Mouse (Mus musculus) hindbrain, embryonic 10.5 days (tissue): ENCODE results near the gene Snrnp25. TPM values are rescaled to one million over a fixed set of nuclear protein-coding genes. Genes with fewer than 3 reads are reported as not detected.

Source experiments
- DNase-seq: peaks from one replicate; pipeline ENCODE4 v3.0.0-alpha.2; 2017; ENCODE audit warnings: low spot score
- H3K27ac ChIP-seq: fragments of 300-500 bp; sonication (generic); 2 replicates; pipeline ENCODE4 v1.5.1; 2016; ENCODE audit warnings: mild to moderate bottlenecking, moderate library complexity
- H3K27me3 ChIP-seq: fragments of 300-500 bp; sonication (generic); 2 replicates; pipeline ENCODE4 v1.6.1; 2016; ENCODE audit warnings: mild to moderate bottlenecking; ENCODE audit not compliant: poor library complexity, insufficient read depth, severe bottlenecking
- H3K36me3 ChIP-seq: fragments of 300-500 bp; sonication (generic); 2 replicates; pipeline ENCODE4 v1.6.1; 2016; ENCODE audit warnings: mild to moderate bottlenecking, moderate library complexity
- H3K4me1 ChIP-seq: fragments of 300-500 bp; sonication (generic); replicated peaks from 2 replicates; pipeline ENCODE4 v1.6.1; 2016; ENCODE audit warnings: mild to moderate bottlenecking
- H3K4me3 ChIP-seq: fragments of 300-500 bp; sonication (generic); 2 replicates; pipeline ENCODE4 v1.5.1; 2016; ENCODE audit warnings: mild to moderate bottlenecking, moderate library complexity
- H3K9me3 ChIP-seq: fragments of 300-500 bp; sonication (generic); 2 replicates; pipeline ENCODE4 v1.6.1; 2016; ENCODE audit warnings: mild to moderate bottlenecking, moderate library complexity
- WGBS: fragments of 180-500 bp; shearing (Covaris S2); methylation state at CpG from one replicate; pipeline ENCODE4 v1.1.7; 2016; 5-methylcytosine and 5-hydroxymethylcytosine counted together
- polyA plus RNA-seq: library from polyadenylated mRNA; unstranded; fragments of >200 nt; fragmentation: Nextera tagmentation; extraction: Ambion mirVana; gene quantifications from 2 replicates; pipeline ENCODE4 v1.2.1, GENCODE M21; 2016

Gene Snrnp25
- polyA plus RNA-seq, 1 experiment from 2014 or later, result 97.6 TPM

- no peak for DNase-seq
- Histone ChIP-seq H3K9me3 (no peaks in the 10 kb centered on the region), H3K4me1 (peaks cover 17% of the 10 kb centered on the region; the same call in 1 of the 2 replicates), H3K4me3 (no peak overlapping the region), H3K27me3 (no peaks in the 10 kb centered on the region), H3K36me3 (peaks cover 97% of the 10 kb centered on the region), H3K27ac (peak overlapping the region; percentile 67; the same call in 1 of the 2 replicates)
- WGBS, result 82% methylated on average over 3 of the region's 3 CpGs
Measured at GRCm38 (mm10) chr11:32244064-32244463, 38.8 kb downstream of the Snrnp25 start.

- Histone ChIP-seq H3K4me1 (peaks cover 17% of the 10 kb centered on the region; the same call in 1 of the 2 replicates), H3K27me3 (no peaks in the 10 kb centered on the region), H3K27ac (peak overlapping the region; percentile 67; the same call in 1 of the 2 replicates), H3K9me3 (no peaks in the 10 kb centered on the region), H3K36me3 (peaks cover 98% of the 10 kb centered on the region), H3K4me3 (no peak overlapping the region)
- WGBS, result 86% methylated on average over 1 of the region's 1 CpGs
- no peak for DNase-seq
Measured at GRCm38 (mm10) chr11:32244617-32245016, 39.4 kb downstream of the Snrnp25 start.

- Histone ChIP-seq H3K27ac (0 out of 2 replicates have a peak overlapping the region, but pooled peaks have one; percentile 50), H3K4me3 (no peak overlapping the region), H3K9me3 (no peaks in the 10 kb centered on the region), H3K36me3 (peaks cover 98% of the 10 kb centered on the region), H3K27me3 (no peaks in the 10 kb centered on the region), H3K4me1 (peaks cover 17% of the 10 kb centered on the region; the same call in 1 of the 2 replicates)
- DNase-seq, result no peak
- WGBS, result 92% methylated on average over 6 of the region's 6 CpGs
Measured at GRCm38 (mm10) chr11:32245614-32246013, 40.4 kb downstream of the Snrnp25 start.

GRCm38 (mm10) chr11:32247068-32247467 is 41.9 kb downstream of the Snrnp25 start:
- H3K27ac ChIP-seq, result peak overlapping the region; percentile 30; the same call in 1 of the 2 replicates
- no peaks in the 10 kb centered on the region for H3K9me3 ChIP-seq
- H3K27me3 ChIP-seq, result no peaks in the 10 kb centered on the region
- H3K4me1 ChIP-seq, result peaks cover 17% of the 10 kb centered on the region; the same call in 1 of the 2 replicates
- H3K4me3 ChIP-seq, result no peak overlapping the region
- no peak for DNase-seq
- peaks cover 98% of the 10 kb centered on the region for H3K36me3 ChIP-seq

- Histone ChIP-seq H3K4me3 (no peak overlapping the region), H3K27me3 (no peaks in the 10 kb centered on the region), H3K27ac (no peak overlapping the region), H3K36me3 (peaks cover 98% of the 10 kb centered on the region), H3K9me3 (no peaks in the 10 kb centered on the region), H3K4me1 (peaks cover 11% of the 10 kb centered on the region; the same call in 1 of the 2 replicates)
- WGBS, result 85% methylated on average over 3 of the region's 3 CpGs
- DNase-seq, result no peak
Measured at GRCm38 (mm10) chr11:32248350-32248749, 43.1 kb downstream of the Snrnp25 start.

GRCm38 (mm10) chr11:32250880-32251763 is 45.9 kb downstream of the Snrnp25 start:
- peaks cover 96% of the 10 kb centered on the region for H3K36me3 ChIP-seq
- no peaks in the 10 kb centered on the region for H3K4me1 ChIP-seq
- 0 out of 2 replicates have a peak overlapping the region, but pooled peaks have one; percentile 30 for H3K27ac ChIP-seq
- H3K4me3 ChIP-seq, result no peak overlapping the region
- no peaks in the 10 kb centered on the region for H3K9me3 ChIP-seq
- DNase-seq, result no peak
- WGBS, result 93% methylated on average over 8 of the region's 8 CpGs
- no peaks in the 10 kb centered on the region for H3K27me3 ChIP-seq

- Histone ChIP-seq H3K27ac (no peak overlapping the region), H3K36me3 (peaks cover 81% of the 10 kb centered on the region), H3K4me1 (no peaks in the 10 kb centered on the region), H3K27me3 (no peaks in the 10 kb centered on the region), H3K9me3 (no peaks in the 10 kb centered on the region), H3K4me3 (no peak overlapping the region)
- DNase-seq, result no peak
- 91% methylated on average over 1 of the region's 1 CpGs for WGBS
Measured at GRCm38 (mm10) chr11:32253121-32253520, 47.9 kb downstream of the Snrnp25 start.

GRCm38 (mm10) chr11:32256146-32256545 is 50.9 kb downstream of the Snrnp25 start:
- Histone ChIP-seq H3K9me3 (no peaks in the 10 kb centered on the region), H3K27me3 (no peaks in the 10 kb centered on the region), H3K4me1 (no peaks in the 10 kb centered on the region), H3K4me3 (no peak overlapping the region), H3K27ac (no peak overlapping the region; the same call in 1 of the 2 replicates), H3K36me3 (peaks cover 67% of the 10 kb centered on the region)
- DNase-seq, result no peak
- 93% methylated on average over 1 of the region's 1 CpGs for WGBS

- H3K4me1 ChIP-seq, result no peaks in the 10 kb centered on the region
- WGBS, result 94% methylated on average over 3 of the region's 3 CpGs
- H3K27me3 ChIP-seq, result no peaks in the 10 kb centered on the region
- H3K36me3 ChIP-seq, result peaks cover 65% of the 10 kb centered on the region
- H3K27ac ChIP-seq, result peak overlapping the region; percentile 46
- H3K9me3 ChIP-seq, result no peaks in the 10 kb centered on the region
- DNase-seq, result no peak
- no peak overlapping the region for H3K4me3 ChIP-seq
Measured at GRCm38 (mm10) chr11:32256566-32256965, 51.4 kb downstream of the Snrnp25 start.

Other genes starting within 250 kb of the Snrnp25 start
- 0.10 and 0.20 TPM in 2 replicates for gene 4930524B15Rik, start 239.8 kb upstream of the Snrnp25 start, polyA plus RNA-seq
- gene Nsg2, start 205.0 kb upstream of the Snrnp25 start, polyA plus RNA-seq, result 26.5 and 76.8 TPM in 2 replicates
- gene Il9r, start 5.1 kb upstream of the Snrnp25 start, polyA plus RNA-seq, result not detected in 2 replicates
- 31.3 and 32.9 TPM in 2 replicates for gene Rhbdf1, start 16.9 kb downstream of the Snrnp25 start, polyA plus RNA-seq
- gene Mpg, start 21.1 kb downstream of the Snrnp25 start, polyA plus RNA-seq, result 34.2 and 36.3 TPM in 2 replicates
- gene Nprl3, start 62.3 kb downstream of the Snrnp25 start, polyA plus RNA-seq, result 41.1 and 45.6 TPM in 2 replicates
- 3,492 and 3,546 TPM in 2 replicates for gene Hba-x, start 71.0 kb downstream of the Snrnp25 start, polyA plus RNA-seq
- 2,485 and 2,589 TPM in 2 replicates for gene Hba-a1, start 78.1 kb downstream of the Snrnp25 start, polyA plus RNA-seq
- gene Hbq1b, start 81.5 kb downstream of the Snrnp25 start, polyA plus RNA-seq, result 6.2 and 6.4 TPM in 2 replicates
- 4,383 and 4,938 TPM in 2 replicates for gene Hba-a2, start 91.1 kb downstream of the Snrnp25 start, polyA plus RNA-seq
- not detected in 2 replicates for gene Hbq1a, start 94.7 kb downstream of the Snrnp25 start, polyA plus RNA-seq
- gene Sh3pxd2b, start 142.4 kb downstream of the Snrnp25 start, polyA plus RNA-seq, result 29.7 and 30.8 TPM in 2 replicates
- gene Ubtd2, start 250.0 kb downstream of the Snrnp25 start, polyA plus RNA-seq, result 55.6 and 66.4 TPM in 2 replicates